Mouse (Mus musculus) thymus, postnatal 4 days (tissue): ENCODE measurements around the gene Slc25a31.

Source experiments
- DNase-seq: peaks from one replicate; pipeline ENCODE4 v3.0.0; 2021

Slc25a31 gene

GRCm38 (mm10) chr3:40708655-40709054, at the start of gene Slc25a31:
Gene Slc25a31 (plus strand): TSS chr3:40708855.
- no peak for DNase-seq

DNA sequence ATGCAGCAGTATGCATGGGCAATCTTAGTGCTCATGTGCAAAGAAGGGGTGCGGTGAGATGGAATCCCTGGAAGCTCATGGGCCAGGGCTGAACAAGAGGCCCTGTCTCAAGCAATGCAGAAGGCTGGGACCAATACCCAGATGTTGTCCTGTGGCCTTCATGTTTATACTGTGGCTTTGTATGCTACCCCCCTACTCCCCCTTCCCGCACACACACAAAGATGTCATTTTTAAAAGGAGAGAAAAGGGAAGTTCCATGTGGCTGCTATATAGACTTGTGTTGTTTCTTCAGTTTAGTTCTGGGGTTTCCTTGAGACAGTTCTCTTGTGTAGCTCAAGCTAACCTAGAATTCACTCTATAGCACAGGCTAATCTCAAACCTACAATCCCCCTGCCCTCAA, 48.4 kb upstream of the Slc25a31 start:
- DNase-seq, result no peak

GRCm38 (mm10) chr3:40666109-40666508, 42.5 kb upstream of the Slc25a31 start:
- no peak for DNase-seq

- no peak for DNase-seq
These were observed 41.6 kb upstream of the Slc25a31 start for GRCm38 (mm10) chr3:40666861-40667719.

DNA sequence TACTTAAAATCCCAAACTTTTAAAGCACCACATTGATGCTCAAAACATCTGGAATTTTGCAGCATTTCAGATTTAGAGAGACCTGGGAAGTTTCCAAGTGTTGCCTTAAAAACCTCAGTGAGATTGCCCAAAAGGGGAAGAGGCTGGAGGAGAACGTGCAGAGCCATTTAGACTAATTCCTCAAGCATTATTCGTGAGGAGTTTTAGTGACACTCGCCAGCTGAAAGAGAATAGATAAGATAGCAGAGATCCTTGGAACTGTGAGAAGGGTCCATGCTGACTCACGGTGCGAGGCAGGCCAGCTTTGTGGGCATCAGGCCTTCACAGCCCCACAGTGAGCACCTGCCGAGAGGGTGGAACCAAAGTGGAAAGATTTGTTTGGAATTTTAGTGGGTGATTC, 39.8 kb upstream of the Slc25a31 start:
- no peak for DNase-seq

- DNase-seq, result no peak
These were observed 39.3 kb upstream of the Slc25a31 start for GRCm38 (mm10) chr3:40669395-40669794.

GRCm38 (mm10) chr3:40673515-40673914, 35.1 kb upstream of the Slc25a31 start:
- DNase-seq, result no peak

- DNase-seq, result no peak
These were observed 33.7 kb upstream of the Slc25a31 start for GRCm38 (mm10) chr3:40674873-40675405.

DNA sequence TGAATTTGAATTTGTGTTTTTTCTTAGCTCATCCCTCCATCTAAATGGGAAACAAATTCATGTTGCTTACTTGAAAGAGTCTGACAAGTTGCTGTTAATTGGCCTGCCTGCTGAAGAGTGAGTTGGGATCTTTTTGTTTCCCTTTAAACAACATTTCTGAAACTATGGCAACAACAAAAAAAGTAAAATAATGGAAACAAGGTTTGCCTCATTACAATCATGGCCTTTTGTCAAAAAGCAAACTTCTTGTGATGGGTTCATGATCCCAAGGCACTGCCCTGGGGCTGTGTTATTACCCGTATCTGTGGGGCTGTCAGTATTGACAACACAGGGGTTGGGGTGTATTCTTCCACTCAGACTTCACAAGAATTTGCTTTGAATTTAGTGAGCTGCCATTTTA, 29.8 kb upstream of the Slc25a31 start:
- no peak for DNase-seq

- DNase-seq, result no peak
These were observed 26.3 kb upstream of the Slc25a31 start for GRCm38 (mm10) chr3:40682404-40682803.

DNA sequence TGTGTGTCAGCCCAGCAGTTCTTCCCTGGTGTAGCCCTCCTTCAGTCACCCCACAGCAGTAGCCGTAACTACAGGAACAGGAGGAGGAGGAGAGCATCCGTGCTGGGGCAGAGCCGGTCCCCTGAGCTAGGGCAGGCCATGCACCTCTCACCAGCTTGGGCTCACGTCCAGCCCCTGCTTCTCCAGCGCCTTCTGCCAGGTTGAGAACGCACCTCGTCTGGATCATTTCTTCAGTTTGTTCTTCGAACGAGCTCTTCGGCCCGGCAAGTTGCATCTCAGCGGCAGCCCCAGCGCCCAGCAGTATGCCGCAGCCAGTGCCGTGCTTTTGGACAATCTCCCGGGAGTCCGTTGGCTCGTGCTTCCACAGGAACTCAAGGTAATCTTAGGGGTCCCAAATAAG, 25.5 kb upstream of the Slc25a31 start:
- no peak for DNase-seq

DNA sequence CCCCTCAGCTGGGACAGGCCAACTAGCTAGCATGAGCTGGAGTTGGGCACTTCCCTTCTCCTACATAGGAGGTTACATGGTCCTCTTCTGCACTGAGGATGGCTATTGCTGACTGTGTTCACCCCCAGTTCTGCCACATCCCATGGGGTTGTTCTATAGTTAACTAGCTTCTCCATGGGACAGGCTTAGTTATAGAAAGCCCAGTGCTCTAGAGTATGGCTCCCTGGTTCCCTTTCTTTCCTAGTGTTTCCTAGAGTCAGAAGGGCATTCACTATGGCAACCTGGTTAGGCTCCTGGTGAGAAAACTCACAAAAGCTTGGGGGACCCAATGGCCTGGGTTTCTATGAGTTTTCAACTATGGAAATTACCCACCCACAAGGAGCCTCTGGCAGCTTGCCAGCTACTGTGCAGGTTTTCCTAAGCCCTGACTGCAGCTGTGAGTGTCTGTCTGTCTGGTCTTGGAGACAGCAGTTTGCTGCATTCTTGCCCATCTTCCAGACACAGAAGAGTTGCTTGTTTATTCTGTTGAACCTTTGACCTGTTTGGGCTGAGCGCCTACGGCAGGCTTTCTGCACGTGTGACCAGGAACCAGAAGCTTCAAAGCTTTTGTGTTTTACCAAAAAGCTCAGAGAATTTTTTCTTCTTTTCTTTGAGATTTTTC, 22.7 kb upstream of the Slc25a31 start:
- DNase-seq, result peak; percentile 31

DNA sequence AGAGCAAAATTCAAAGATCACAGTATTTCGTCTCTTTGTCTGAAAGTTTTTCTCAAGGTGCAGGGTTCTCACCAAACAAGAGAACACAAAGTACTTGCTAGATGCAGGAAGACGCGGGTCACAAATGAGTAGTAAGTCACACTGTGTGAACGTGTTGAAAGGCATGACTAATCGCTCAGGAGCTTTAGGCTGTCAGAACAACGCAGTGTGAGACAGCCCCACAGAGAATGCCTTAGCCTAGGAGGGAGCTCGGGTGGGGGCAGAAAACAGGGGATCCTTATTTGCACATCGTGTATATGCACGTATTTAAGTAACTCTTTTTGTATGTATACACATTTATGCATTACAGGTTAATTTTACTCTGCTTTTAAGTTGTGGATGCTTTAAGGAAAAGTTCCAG, 21.8 kb upstream of the Slc25a31 start:
- no peak for DNase-seq

DNA sequence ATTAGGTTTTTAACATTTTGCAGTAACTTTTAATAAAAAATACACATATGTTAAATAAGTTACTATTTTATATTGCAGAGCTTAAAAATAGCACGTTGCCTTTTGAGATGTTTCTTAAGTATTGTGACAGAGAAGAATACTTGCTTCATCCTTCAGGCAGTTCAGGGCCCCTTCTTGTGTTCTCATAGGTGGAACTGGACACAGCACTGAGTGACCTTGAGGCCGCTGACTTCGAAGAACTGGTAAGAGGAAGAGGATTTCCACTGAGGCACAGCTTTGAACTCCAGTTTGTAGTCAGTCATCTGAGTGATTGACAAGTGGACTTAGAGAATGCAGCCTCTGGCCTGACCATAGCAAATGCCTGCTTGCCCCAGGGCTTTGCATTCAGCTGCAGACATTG, 21.1 kb upstream of the Slc25a31 start:
- no peak for DNase-seq

- no peak for DNase-seq
These were observed 17.1 kb upstream of the Slc25a31 start for GRCm38 (mm10) chr3:40691566-40691965.

DNA sequence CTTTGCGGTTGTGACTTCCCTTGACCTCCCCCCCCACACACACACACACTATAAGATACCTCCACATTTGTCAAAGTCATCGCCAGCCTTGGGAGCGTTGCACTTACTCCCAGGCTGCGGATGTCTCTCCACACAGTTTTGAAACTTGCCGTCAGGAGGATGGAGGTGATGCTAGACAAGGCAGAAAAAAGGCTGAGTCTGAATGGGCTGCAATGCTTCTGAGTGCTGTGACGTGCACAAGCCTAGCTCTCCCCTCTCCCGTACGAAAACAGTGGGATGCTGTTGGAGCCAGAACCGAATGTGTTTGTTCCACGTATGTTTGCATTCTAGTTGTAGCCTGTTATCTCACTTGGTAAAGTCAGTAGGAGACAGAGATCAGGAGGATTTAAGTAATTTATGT, 15.2 kb upstream of the Slc25a31 start:
- no peak for DNase-seq

- no peak for DNase-seq
These were observed 14.7 kb upstream of the Slc25a31 start for GRCm38 (mm10) chr3:40693960-40694359.

GRCm38 (mm10) chr3:40694438-40694837, 14.2 kb upstream of the Slc25a31 start:
- no peak for DNase-seq

DNA sequence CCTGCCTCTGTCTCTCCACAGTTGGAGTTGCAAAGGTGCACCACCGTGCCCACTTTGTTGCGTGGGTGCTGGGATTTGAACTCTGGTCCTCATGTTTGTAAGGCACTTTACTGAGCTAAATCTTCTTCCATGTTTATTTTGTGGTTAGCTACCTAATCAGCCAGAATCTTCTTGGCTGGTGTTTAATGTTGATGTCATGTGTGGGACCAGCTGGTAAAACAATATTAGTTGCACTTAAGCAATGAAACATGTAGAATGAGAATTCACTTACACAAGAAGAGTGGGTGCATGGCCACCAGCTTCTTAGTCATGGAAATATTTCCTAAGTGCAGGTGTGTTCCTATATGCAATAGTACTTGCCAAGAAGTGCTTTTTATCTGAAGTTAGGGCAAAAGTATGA, 13.5 kb upstream of the Slc25a31 start:
- no peak for DNase-seq

DNA sequence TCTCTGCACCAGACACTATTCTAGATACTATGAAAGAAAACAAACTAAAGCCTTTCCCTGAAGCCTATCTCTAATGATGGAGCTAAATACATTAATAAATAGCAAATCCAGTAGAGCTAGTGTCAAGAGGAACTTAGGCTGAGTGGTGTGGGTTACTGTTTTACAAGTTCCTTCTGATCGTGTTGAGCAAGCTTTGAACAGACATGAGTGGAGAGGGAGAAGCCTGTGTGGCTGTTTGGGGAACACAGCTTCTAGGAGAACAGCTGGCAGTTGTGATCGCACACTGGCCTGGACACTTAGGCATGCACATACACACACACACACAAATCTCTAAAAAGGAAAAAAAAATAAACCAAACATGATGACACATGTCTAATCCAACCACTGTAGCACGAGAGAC, 9.8 kb upstream of the Slc25a31 start:
- no peak for DNase-seq

DNA sequence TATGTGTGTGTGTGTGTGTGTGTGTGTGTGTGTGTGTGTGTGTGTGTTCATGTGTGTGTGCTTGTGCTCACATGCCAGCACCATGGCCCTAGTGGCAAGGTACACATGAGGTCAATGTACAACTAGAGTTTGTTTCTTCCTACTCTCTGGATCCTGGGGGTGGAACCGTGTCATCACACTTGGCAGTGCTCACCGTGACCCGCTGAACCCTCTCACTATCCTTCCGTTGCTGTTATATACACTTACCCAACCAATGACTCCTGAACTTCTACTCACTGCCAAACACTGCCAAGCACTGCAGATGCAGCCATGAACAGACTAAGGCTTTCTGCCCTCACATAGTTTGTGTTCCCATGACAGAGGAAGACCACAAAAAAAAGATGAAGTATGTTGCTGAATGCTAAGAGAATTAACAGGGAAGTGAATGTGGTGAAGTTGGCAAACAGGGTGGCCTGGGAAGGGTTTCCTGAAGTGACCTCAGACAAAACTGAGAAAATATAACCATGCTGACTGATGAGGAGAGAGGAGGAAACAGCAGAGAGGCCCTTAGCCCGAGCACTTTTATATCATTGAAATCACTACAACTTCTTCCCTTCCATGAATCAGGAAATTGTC, 3.7 kb upstream of the Slc25a31 start:
- DNase-seq, result no peak

DNA sequence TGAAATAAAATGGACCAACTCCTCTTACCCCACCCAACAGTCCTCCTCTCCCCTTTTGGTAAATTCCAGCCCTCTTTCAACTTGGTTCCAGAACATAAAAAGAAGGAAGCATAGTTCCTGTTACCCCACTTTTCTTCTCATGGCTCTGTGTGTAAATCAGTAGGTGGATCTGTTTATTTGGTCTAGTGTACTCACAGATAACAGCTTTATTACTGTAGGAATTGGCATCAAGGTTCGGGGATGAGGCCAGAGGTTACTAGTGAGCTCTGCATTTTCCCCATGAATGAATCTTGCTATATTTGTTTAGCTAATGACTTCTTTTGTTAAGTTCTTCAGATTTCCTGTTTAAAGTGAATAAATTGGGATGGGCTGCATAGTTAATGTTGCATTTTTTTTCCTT, 7.4 kb downstream of the Slc25a31 start:
- DNase-seq, result no peak

GRCm38 (mm10) chr3:40719022-40719421, 10.4 kb downstream of the Slc25a31 start:
- no peak for DNase-seq
